Mouse (Mus musculus) right cerebral cortex, postnatal 36 days (tissue): ENCODE measurements around the gene Ciita.

ENCODE experiments used
- DNase-seq, 2 experiments: peaks; one replicate each; pipeline ENCODE4 v3.0.0; 2022; ENCODE audit warnings: low spot score in 2 of 2, mixed read lengths in 1 of 2

Ciita gene

DNA sequence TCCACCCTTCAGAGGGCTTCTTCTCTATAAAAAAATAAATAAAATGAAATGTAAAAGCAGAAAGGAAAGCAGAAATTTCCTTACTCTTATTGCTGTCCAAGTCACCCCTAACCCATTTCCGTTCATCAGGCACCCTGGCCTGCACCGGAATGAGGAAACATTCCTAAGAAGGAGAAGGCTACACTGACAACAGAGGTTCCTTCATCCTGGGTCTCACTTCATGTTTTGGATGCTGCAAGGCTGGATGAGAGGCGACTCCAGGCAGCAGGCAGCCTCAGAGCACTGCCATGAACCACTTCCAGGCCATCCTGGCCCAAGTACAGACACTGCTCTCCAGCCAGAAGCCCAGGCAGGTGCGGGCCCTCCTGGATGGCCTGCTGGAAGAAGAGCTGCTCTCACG lies at the start of gene Ciita:
TSS of gene Ciita (plus strand) at position 203 of the 400 bp plus-strand sequence.
- DNase-seq: no peak

DNA sequence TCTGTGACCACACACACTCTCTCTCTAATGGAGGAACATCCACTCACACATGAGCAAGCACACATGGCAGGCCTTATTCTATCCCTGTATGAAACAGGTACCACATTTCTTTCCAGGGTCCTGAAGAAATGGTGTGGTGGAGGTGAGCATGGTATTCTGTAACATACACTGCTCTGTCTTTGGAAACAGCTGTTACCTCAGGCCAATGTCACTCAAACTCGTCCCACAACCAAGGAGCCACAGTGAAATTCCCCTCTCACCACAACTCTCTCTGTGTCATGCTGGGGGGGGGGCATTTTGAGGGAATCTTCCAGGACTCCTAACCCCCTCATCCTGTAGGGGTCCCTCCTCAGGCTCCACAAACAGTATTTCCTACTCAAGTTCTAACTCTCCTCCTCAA lies 47.9 kb upstream of the Ciita start:
- no peak for DNase-seq

DNA sequence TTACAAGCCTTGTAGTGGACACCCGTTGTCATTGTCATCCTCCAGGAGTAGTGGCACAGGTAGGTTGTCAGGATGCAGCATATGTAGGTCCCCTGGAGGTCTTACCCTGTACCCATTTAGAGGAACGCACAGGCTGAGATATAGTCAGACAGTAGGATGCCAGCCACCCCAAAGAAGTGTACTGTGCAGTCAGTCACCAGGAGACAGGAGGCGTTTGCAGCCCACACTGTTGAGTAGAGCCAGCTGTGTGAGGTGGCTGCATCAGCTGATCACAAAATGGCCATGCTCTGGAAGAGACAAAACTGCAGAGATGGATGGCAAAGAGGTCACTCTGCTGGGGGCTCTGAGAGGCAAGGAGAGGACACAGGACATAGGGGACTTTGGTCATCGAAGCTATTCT lies 47.5 kb upstream of the Ciita start:
- DNase-seq: no peak

DNA sequence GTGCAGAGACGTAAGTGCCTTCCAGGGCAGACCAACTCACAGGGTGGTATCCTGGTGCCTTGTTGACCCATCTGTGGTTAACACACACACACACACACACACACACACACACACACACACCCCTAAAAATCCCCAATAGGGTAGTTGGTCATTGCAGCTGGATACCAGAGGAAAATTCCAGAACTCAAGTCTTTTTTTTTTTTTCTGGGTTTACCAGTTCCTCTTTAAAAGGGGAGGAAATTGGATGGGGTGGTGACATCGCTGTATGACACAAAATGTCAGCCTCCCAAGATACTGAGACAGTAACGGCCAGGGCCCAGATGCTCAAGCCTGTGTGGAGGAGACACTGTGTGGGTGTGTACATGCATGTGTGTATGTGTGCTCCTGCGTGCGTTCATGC lies 46.5 kb upstream of the Ciita start:
- no peak for DNase-seq

DNA sequence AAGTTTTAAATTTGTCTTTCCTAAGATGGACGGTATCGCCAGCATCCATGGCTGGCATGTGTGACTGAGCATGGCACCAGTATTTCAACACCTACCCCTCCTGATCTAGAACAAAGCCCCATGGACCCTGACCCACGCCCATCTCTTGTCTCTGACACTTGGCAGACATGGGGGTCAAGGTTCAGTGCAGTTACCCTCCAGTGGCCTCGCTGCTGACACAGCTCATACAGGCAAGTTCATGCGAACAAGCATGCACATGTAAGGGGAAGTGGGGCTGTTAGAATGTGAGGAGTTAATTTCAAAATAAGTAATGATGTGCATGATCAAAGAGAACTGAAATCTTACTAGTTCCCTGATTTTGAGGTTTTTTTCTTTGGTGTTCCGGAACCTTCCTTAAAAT lies 43.7 kb upstream of the Ciita start:
- DNase-seq: no peak

DNA sequence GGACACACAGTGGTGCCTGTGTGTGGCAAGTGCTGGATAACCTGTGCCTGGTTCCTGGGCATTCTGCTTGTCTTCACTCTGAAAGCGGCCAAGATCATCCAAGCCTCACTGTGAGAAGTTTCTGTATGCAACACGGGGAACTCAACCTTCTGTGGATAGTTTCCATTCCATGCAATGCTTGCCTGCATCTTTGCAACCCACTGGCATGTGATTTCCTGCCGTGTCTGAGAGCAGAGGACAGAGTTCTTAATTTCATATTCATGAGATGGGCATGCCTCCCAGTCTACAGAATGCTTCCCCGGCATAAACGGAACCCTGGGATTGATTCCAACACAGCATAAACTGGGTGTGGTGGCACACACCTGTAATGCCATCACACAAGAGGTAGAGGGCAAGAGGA lies 41.8 kb upstream of the Ciita start:
- no peak for DNase-seq

DNA sequence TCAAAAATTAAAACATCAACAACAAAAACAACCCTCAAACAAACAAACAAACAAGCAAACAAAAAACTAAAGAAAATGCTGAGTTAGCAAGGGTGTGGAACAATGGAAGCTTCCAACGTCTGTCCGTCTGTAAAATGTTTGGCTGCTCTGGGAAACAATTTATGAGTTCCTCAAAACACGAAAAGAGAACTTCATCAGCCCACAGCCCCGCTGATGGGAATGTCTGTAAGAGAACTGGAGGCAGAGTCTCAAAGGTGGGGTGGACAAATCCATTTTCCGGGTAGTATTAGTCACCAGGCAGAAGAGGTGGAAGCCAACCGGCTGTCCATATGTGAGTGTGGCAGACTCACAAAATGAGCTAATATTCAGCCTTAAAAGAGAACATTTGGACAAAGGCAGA lies 38.5 kb upstream of the Ciita start:
- no peak for DNase-seq

DNA sequence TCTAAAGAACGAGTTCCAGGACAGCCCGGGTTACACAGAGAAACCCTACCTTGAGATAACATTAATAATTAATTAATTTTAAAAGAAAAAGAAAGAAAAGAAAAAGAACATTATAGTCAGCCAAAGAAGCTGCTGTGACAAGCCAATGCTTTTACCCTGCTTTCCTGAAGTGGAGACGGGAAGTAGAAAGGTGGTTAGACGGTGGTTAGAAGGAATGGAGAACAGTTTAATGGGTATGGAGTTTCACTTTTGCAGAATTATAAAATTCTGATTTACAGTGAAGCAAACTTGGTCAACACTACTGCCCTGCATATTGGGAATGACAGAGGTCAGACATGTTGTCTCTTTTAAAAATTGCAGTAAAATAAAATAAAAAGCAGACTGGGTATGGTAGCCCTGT lies 38.1 kb upstream of the Ciita start:
- DNase-seq: no peak

DNA sequence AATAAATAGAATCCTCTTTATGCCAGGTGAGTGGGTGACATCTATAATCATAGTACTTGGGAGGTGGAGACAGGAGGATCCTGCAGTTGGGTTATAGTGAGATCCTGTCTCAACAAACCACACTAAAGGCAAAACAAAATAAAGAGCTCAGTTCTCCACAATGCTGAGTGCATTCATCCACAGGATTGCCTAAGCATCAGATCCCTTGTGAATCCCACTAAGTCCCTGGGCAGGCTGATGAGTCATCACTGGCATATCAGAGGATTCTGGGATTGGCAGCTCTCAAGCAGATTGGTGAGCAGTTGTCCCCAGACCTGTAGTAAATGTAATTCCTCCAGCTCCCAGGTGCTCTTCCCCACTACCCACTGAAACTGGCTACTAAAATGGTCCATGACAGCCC lies 36.1 kb upstream of the Ciita start:
- no peak for DNase-seq

DNA sequence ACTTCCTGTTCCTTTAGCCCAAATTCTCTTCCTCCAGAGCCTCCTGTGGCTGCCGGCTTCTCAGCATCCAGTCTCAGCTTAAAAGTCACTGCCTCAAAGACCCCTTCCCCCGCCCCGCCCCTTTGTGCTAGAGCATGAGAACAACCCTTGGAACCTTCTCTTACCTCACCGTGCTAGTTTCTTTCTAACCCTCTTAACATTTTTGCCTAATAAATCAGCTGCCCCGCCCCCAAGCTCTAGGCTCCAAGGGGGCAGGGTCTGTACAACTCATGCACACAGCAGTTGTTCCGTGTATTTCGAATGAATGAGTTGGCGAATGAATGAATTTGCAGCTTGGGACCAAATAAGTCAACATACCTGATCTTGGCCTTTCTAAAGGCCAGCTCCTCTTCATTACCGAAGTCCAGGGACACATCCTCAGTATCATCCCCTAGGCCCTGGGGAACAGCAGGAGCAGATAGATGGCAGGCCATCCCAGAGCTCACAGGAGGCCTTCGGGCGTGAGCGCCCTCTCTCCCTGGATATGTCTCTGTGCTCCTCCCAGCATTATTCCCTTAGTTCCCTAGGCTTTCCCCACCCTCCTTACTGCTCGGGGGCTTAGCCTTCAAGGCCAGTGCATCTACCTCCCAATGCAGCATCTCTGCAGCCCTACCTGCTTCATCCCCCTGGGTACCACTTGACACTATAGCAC lies 33.1 kb upstream of the Ciita start:
- no peak for DNase-seq

DNA sequence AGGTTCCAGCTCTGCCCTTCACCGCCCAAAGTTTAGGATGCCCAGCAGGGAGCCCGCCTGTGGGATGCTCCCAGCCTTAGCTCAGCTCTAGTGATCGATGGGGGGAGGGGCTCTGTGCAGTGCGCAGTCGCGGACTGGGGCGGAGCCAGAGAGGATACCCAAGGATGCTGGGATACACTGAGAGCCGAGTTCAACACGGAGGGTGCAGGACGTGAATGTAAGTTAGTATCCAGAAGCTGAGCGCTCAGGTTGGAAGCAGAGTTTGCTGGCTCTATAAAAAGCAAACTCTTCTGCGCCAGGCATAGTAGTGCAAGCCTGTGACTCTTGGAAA lies 32.6 kb upstream of the Ciita start, which contains the start of gene Tvp23a:
TSS of gene Tvp23a (minus strand) at position 99 of the 331 bp plus-strand sequence.
- DNase-seq: peak; percentile 83 to 87

DNA sequence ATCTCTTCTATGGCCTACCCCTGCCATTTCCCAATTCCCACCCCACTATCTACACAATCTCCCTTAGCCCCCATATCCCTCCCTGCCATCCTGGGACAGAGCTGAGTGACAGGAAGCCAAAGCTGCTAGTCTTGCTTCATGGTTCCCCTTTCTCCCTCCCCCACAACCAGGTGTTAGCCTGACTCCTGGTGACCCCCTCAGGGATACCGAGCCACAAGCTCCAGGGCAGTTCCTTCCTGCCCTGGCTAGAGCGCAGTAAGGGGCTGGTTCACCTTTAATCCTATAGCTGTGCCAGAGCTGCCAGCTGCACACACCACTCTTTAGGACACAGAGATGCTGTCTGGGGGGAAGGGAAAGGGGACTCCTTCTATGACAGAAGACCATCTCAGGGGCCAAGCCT lies 32.1 kb upstream of the Ciita start:
- DNase-seq: no peak

DNA sequence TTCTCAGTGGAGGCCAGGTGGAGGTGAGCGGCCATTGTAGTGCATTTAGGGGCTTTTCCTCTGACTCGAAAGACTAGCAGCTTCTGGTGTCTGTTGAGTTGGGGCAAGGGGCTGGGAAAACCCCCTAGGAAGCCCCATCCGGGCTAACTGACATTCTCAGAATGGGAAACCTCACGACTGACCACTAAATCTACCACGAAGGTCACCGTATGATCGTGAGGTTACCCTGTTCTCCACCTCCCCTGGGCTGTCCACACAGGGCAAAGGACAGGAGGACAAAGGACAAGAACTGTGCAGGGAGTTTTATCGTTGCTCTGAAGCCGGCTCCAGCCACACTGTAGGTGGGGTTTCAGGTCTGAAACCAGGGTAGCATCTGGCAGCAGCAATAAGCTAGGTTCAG lies 30.9 kb upstream of the Ciita start:
- DNase-seq: no peak

DNA sequence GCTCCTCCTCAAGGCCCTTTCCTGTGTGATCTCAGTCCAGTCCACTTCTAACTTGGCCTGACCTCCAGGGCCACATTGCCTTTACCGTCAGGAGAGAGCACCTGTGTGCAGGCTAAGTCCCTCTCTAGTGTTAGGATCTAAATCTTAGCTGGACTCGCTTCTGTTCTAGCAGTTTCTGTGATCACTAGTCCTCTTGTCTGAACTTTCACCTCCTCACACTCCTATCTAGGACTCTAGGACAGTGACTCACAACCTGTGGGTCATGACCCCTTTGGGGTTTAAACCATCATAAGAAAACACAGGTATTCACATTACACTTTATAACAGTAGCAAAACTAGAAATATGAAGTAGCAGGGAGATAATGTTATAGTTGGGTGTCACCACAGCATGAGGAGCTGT lies 28.0 kb upstream of the Ciita start:
- DNase-seq: no peak

DNA sequence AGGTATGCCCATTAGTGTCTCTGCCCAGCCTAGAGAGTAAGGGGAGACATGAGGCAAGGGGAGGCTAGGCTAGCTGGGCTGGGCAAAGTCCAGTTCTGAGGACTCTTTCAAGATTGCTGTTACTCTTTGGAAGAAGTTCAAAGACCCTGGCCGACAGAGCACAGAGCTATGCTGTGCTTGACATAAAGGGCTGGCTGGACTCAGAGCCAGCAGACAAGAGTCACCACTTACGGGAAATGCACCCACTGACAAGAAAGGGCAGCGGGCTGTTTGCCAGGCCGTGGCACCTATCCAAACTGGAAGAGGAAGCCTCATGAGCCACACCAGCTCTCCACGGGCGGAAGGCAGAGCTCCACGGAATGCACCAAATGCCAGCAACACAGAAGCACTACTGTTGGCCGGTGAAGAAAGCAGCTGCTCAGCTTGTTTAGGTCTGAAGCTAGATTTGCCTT lies 27.4 kb upstream of the Ciita start:
- peak; percentile 50 to 55 for DNase-seq

DNA sequence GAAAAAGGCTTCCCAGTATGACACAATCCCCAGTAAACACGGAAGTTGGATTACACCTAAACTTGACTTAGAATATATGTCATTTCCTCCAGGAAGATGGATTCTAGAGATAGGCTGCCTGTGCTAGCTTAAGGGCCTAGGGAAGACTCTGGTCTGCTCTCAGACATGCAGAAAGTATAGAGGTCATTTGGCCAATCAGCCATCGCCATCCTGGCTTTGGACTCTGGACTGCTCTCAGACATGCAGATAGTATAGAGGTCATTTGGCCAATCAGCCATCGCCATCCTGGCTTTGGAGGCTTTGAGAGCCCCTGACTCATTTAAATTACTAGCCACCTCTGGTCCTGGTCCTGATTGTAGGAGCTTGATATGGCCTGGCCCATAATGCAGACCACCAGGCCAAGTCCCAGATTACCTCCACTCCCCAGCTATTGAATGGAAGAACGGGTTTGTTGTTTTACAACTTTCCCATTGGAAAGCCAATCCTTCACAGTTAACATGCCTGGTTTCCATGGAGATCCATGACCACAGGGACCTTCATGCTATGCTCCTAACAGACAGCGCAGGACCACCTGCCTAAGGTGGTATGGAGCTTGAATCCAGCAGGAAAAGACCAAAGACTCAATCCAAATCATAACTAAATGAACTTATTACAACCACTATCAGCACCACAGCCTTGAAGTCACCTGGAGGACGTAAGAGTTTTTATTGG lies 25.8 kb upstream of the Ciita start:
- DNase-seq: no peak

DNA sequence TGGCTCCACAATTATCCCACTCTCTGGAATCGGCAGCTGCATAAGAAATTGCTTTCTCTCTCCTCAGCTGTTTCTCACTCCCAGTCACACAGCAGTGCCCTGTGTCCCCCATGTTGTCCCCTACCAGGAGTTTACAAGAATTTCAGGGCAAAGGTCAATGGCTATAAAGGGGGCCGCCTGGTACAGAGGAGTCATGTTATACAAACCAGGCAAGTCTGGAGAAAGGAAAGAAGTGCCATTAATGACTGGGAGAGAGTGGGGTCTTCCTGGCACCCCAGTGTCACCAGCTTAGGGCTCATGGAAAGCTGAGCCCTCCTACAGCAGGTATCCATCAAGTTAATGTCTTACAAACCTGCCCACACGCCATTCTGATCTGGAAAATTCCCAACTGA lies 25.3 kb upstream of the Ciita start:
- no peak for DNase-seq

DNA sequence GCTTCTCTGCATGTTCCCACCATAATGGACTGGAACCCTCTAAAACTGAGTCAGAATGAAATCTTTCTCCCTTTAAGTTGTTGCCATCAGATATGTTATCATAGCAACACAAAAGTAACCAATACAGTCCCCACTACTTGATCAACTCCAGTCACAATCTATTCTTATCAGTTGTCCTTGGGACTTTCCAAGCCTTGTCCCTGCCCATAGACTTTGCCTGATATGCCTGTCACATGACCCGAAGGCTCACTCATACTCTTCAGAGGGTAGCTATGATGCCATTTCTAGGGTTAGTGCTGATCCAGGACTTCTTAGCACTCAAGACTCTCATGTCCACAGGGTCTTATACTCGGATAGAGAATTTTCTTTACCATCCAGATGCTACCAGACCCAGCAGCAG lies 19.7 kb upstream of the Ciita start:
- no peak for DNase-seq

DNA sequence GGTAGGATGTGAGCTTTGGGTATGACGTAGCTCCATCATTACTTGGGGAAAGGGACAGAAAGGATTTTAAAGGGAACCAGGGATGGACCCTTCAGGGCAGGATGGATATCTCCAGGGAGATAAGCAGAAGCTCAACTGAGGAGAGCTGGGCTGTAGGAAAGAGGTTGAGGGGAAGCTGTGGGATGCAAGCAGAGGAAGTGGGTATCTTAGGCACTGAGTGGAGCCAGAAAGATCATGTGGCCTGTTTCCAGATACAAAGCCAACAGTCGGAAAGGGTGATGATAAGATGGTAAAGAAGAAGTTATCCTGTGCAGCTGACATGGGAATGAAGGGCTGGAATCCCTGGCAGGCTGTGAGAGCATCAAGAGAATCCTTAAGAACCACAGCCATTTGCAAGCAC lies 18.7 kb upstream of the Ciita start:
- DNase-seq: no peak

DNA sequence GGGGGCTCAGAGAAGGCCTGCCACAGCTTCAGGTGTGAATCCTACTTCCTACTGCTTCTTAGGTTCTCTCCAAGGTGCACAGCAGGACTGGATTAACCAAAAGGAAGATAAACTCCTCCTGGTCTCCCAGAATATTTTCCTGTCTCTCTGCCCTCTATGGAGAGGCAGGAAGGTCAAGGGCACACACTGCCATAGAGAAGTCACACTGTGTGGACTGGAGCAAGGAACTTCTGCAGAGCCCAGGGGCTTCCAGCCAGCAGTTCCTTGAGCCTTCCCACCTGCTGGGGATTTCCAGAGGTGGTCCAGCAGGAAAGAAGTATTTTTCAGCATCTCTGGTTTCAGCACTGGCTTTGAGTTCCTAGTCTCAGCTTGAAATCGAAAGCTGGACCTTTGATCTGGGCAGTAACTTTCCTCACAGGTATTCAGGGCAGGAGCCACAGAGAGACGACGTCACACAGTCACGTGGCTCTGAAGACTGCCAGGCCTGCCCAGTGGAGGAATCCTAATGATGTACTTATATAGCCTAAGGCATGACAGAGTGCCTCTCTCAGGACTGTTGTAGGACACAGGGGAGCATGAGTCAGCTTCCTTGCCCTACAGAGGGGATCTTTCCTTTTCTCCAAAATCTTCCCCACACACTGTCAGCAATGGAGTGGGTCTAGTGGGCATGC lies 14.7 kb upstream of the Ciita start:
- no peak for DNase-seq

DNA sequence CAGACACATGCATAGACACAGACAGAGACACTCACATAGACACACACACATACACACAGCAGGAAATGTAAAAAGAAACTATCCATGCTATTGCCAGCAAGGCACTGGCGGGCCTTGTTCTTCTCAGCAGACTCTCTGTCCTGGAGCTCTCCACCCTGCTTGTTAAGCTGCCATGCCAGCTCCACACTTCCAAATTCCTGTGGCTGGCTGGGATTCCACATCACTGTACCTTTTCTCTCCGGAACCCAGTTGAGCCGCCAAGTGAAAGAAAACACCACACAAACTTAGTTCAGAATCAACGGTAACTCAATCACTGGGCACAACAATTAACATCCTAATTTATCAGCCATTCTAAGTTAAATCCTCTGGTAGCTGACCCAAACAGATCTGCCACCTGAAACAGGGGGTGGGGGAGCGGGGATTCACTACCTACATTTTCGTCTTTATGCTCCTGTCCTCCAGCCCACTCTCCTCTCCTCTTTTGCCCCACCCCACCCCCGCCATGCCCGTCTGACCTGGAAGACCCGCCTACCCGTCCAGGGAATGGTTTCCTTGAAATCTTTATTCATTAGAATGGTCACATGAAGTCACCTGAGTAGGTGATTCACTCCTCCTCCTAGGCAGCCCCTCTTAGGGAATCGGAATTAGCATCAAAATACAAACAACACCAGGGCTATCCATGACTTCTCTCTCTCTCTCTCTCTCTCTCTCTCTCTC lies 12.3 kb upstream of the Ciita start:
- DNase-seq: no peak

DNA sequence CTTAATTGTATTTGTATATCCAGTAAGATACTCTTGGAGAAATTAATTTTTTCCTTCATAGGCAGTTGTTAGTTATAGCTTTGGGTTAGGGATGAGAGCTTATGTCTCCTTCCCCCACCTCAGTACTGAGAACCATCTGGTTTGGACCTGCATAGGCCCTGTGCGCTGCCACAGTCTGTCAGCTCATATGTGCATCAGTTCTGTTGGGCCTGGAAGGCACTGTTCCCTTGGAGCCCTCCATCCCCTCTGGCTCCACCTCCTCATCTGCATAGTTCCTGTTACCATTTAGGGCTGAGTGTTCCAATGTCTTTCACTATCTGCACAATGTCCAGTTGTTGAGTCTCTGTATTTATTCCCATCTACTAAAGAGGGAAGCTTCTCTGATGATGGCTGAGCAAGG lies 11.7 kb upstream of the Ciita start:
- DNase-seq: no peak

DNA sequence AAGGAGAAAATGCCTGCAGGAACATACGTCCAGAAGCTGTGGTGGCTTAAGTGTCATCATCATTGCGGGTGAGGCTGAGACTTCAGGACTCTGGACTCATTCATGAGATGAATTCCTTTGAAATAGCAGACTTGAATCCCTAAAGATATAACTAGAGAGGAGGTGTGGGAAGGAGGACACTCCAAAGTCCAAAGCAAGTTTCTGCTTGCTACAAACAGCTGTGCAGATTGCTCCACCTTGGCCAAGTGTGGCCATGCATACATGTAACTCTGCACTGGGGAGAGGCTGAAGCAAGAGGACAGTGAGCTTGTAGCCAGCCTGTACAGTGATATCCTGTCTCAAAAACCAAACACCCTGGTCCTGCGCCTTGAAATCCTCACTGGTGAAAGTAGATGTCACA lies 7.9 kb upstream of the Ciita start:
- DNase-seq: no peak
